Mouse (Mus musculus) heart, adult 2 months (tissue): ENCODE data around the gene Trim25.

ENCODE experiments used
- CTCF ChIP-seq: fragments of 200-600 bp; IDR thresholded peaks from 2 replicates; pipeline ENCODE4 v1.8.1; 2022; ENCODE audit warnings: antibody characterized with exemption, mild to moderate bottlenecking, moderate library complexity
- EP300 ChIP-seq: fragments of 200-500 bp; IDR thresholded peaks from 2 replicates; pipeline ENCODE4 v1.6.1; 2011; ENCODE audit warnings: low read depth, low read length, control low read depth; ENCODE audit not compliant: insufficient read depth

DNA sequence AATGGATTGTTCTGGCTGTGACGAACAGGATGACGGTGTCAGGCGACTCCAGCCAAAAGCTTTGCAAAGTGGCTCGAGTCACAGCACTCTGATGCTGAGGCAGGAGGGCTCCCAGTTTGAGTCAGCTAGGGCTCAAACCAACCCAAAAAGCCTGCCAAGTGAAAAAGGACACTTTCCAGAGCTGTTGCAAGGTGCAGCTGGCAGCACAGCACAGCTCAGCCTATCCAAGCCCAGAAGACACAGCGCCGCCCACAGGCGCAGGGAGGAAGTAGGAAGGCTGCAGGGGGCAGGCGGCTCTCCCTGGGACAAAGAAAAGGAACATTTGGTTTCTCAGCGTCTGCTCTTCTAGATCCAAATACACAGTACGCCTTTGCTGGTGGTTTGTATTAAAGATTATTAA lies 12.6 kb upstream of the Trim25 start:
- TF ChIP-seq EP300, result no peak
- TF ChIP-seq CTCF, result no peak
